Mouse (Mus musculus) small intestine, adult 10 weeks (tissue): Measurements from ENCODE around the gene Cyp2d10. TPM values are rescaled to one million over a fixed set of nuclear protein-coding genes. Genes with fewer than 3 reads are reported as not detected.

Experiments used
- polyA plus RNA-seq: library from polyadenylated mRNA; stranded (reverse); fragments of 350-450 nt; fragmentation: Illumina TruSeq; extraction: RNeasy Lipid Tissue Mini Kit (QIAGEN cat#74804); gene quantifications from one replicate; pipeline ENCODE4 v1.2.3, GENCODE M21; 2014; ENCODE audit warnings: low replicate concordance

Cyp2d10 gene
- not detected for polyA plus RNA-seq

DNA sequence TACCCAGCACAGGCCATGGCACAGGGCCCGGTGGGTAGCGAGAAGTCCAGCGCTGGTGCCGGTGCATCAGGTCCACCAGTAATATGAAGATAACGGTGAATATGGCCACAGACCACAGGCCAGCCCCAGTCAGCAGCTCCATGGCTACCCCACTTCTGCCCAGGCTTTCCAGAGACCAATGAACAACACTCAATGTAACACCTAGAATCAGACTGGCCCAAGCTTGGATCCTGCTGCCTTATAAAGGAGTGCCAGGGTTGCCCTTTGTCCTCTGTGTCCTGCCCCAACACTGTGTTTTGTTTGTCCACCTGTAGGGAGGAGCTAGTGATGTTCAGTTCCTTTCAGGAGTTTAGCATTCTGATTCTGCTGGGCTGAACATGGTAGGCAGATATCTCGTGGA is at the start of gene Cyp2d10:
TSS of gene Cyp2d10 (minus strand) at position 215 of the 400 bp plus-strand sequence.

DNA sequence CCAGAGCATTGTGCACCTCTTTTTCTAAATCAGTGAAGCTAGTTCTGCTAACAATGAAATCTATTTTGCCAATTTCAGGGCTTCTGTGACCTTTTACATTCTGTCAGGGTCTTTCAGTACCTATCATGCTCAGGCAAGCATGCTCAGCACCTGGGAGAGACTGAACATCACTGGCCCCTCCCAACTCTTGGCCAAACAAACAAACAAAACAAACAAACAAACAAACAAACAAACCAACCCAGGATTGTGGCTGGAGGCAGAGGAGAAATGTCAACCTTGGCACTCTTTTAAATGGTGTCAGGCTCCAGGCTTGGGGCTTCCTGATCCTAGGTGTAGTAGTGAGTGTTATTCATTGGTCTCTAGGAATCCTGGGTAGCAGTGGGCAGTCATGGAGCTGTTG is 26.1 kb upstream of the Cyp2d10 start, which contains the start of gene Cyp2d9:
TSS of gene Cyp2d9 (plus strand) at position 301 of the 400 bp plus-strand sequence.

DNA sequence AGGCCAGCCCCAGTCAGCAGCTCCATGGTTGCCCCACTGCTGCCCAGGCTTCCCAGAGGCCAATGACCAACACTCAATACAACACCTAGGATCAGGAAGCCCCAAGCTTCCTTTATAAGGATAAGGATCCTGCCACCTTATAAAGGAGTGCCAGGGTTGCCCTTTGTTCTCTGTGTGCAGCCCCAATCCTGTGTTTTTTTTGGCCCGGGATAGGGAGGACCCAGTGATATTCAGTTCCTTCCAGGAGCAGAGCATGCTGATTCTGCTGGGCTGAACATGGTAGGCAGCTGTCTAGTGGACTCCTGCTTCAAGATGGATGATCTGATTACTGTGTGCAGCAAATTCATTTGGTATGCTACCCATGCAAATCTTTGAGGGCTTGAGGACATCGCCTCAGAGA is 13.1 kb downstream of the Cyp2d10 start, which contains the start of gene Cyp2d11:
TSS of gene Cyp2d11 (minus strand) at position 101 of the 400 bp plus-strand sequence.

DNA sequence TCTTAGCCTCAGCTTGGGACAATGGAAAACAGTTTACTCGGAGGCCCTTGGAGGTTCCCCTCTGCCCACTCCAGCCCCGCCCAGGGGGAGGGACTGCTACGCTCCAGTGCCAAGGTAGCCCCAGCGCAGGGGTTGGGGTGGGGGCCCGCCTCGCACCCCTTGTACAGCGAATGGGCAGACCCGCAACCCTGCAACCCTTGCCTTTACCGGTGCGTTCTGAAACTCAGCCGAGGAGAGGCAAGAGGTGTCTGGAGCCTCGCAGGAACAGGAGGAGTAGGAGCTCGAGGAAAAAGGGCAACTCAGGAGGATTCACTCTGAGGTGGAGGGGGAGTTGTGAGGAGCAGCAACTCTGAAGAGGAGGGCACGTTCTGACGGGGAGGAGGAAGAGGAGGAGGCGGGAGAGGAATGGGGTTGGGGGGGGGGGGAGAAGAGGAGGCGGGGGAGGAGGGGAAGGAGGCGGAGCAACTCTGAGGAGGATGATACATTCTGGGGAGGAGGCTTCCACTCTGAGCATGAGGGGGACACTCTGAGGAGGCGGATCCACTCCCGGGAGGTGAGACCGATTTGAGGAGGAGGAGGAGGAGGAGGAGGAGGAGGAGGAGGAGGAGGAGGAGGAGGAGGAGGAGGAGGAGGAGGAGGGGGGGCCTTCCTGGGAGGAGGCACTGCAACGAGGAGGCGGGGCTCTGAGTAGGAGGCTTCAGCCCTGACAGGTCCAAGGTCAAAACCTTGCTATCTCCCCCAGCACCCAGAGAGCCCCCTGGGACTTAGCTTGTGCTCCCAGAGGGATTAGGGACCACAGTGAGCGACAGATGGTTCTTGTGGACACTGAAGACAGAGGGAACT is 26.9 kb downstream of the Cyp2d10 start, which contains the start of gene Cyp2d22:
TSS of gene Cyp2d22 (minus strand) at position 390 of the 843 bp plus-strand sequence.

DNA sequence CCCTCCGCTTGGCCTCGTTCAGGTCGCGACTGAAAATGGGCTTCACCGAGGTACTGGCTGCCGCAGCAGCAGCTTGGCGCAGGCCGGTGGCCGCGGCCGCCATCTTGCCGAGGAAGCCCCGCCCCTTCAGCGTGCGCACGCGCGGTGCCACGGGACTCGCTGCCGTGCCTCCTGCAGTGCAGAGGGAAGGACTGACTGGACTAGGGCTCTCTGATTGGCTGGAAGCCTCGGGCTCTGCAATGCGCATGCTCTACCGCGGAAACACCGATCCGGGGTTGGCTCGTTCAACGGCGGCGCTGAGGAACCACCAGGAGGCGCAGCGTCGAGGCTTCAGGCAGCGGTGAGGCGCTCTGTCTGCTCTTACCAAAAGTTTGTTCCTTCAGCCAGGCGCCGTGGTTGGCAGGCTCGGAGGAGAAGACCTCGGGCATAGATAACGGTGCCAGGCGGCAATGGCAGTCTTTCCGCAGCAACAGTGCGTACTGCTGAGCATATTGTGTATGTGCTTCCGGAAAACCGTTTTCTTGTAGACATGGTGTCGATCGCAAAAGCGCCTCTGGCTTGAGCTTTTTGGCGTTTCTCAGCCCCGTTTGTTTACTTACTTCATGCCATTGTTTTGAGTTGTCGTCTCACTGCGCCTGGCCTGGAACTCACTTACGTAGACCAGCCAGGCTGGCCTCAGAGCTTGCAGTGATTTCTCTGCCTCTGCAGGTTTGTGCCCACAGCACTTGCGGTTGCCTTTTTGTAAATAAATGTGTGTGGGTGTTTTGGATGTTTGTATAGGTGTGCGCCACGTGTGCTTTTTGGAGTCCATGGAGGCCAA is 52.7 kb downstream of the Cyp2d10 start, which contains the start of gene Ndufa6:
TSS of gene Ndufa6 (minus strand) at position 197 of the 820 bp plus-strand sequence.

Other genes starting within 250 kb of the Cyp2d10 start
- not detected for gene Shisa8, start 194.4 kb downstream of the Cyp2d10 start, polyA plus RNA-seq
- 1.2 TPM for gene Tnfrsf13c, start 182.8 kb downstream of the Cyp2d10 start, polyA plus RNA-seq
- 0.37 TPM for gene Cenpm, start 162.4 kb downstream of the Cyp2d10 start, polyA plus RNA-seq
- gene 1500009C09Rik, start 154.8 kb downstream of the Cyp2d10 start, polyA plus RNA-seq = not detected
- 0.67 TPM for gene Sept3, start 132.3 kb downstream of the Cyp2d10 start, polyA plus RNA-seq
- not detected for gene Wbp2nl, start 108.2 kb downstream of the Cyp2d10 start, polyA plus RNA-seq
- 8.7 TPM for gene Naga, start 68.3 kb downstream of the Cyp2d10 start, polyA plus RNA-seq
- gene Pheta2, start 68.3 kb downstream of the Cyp2d10 start, polyA plus RNA-seq = 0.33 TPM
- gene Smdt1, start 68.2 kb downstream of the Cyp2d10 start, polyA plus RNA-seq = 54.0 TPM
- 330 TPM for gene Ndufa6, start 52.9 kb downstream of the Cyp2d10 start, polyA plus RNA-seq
- 17.8 TPM for gene Cyp2d22, start 26.9 kb downstream of the Cyp2d10 start, polyA plus RNA-seq
- not detected for gene Cyp2d11, start 13.2 kb downstream of the Cyp2d10 start, polyA plus RNA-seq
- not detected for gene Cyp2d9, start 26.2 kb upstream of the Cyp2d10 start, polyA plus RNA-seq
- not detected for gene Cyp2d12, start 147.9 kb upstream of the Cyp2d10 start, polyA plus RNA-seq
- gene Cyp2d34, start 213.8 kb upstream of the Cyp2d10 start, polyA plus RNA-seq = not detected